Mouse (Mus musculus): ENCODE results near the gene Acot6.

Gene Acot6

GRCm38 (mm10) chr12:84101493-84101845 lies 1.0 kb downstream of the Acot6 start:
- no peak for DNase-seq (ENCODE audit: low read depth, low spot score)

- DNase-seq (ENCODE audit: low read depth, low spot score): no peak
Observed at GRCm38 (mm10) chr12:84107012-84107411, 6.6 kb downstream of the Acot6 start.

GRCm38 (mm10) chr12:84107692-84108091 lies 7.2 kb downstream of the Acot6 start:
- DNase-seq (ENCODE audit: low read depth, low spot score): no peak

- DNase-seq (ENCODE audit: low read depth, low spot score): no peak
Observed at GRCm38 (mm10) chr12:84109924-84110323, 9.5 kb downstream of the Acot6 start.

- DNase-seq (ENCODE audit: low read depth, low spot score): no peak
Observed at GRCm38 (mm10) chr12:84110814-84111213, 10.4 kb downstream of the Acot6 start.

GRCm38 (mm10) chr12:84113676-84114075 lies 13.2 kb downstream of the Acot6 start:
- DNase-seq (ENCODE audit: low read depth, low spot score): no peak

- DNase-seq (ENCODE audit: low read depth, low spot score): peak; percentile 88
Observed at GRCm38 (mm10) chr12:84114153-84114994, 13.9 kb downstream of the Acot6 start, which contains the start of gene Dnal1. TSS of gene Dnal1 (plus strand) at chr12:84114366.

- DNase-seq (ENCODE audit: low read depth, low spot score): no peak
Observed at GRCm38 (mm10) chr12:84119584-84119983, 19.1 kb downstream of the Acot6 start.

GRCm38 (mm10) chr12:84125892-84126291 lies 25.4 kb downstream of the Acot6 start:
- no peak for DNase-seq (ENCODE audit: low read depth, low spot score)

GRCm38 (mm10) chr12:84126899-84127298 lies 26.4 kb downstream of the Acot6 start:
- DNase-seq (ENCODE audit: low read depth, low spot score): no peak

- DNase-seq (ENCODE audit: low read depth, low spot score): no peak
Observed at GRCm38 (mm10) chr12:84128576-84128975, 28.1 kb downstream of the Acot6 start.

GRCm38 (mm10) chr12:84129931-84130330 lies 29.5 kb downstream of the Acot6 start:
- DNase-seq (ENCODE audit: low read depth, low spot score): no peak

- DNase-seq (ENCODE audit: low read depth, low spot score): peak; percentile 18
Observed at GRCm38 (mm10) chr12:84132265-84132664, 31.8 kb downstream of the Acot6 start.

- no peak for DNase-seq (ENCODE audit: low read depth, low spot score)
Observed at GRCm38 (mm10) chr12:84137131-84137530, 36.7 kb downstream of the Acot6 start.

GRCm38 (mm10) chr12:84140135-84140534 lies 39.7 kb downstream of the Acot6 start:
- DNase-seq (ENCODE audit: low read depth, low spot score): no peak

GRCm38 (mm10) chr12:84141271-84141670 lies 40.8 kb downstream of the Acot6 start:
- no peak for DNase-seq (ENCODE audit: low read depth, low spot score)

- DNase-seq (ENCODE audit: low read depth, low spot score): no peak
Observed at GRCm38 (mm10) chr12:84142281-84143050, 42.0 kb downstream of the Acot6 start.

GRCm38 (mm10) chr12:84147954-84148621 lies 47.6 kb downstream of the Acot6 start, which contains the start of gene Pnma1:
TSS of gene Pnma1 (minus strand) at chr12:84148489.
- peak; percentile 60 for DNase-seq (ENCODE audit: low read depth, low spot score)

- no peak for DNase-seq (ENCODE audit: low read depth, low spot score)
Observed at GRCm38 (mm10) chr12:84148622-84149012, 48.2 kb downstream of the Acot6 start.

- no peak for DNase-seq (ENCODE audit: low read depth, low spot score)
Observed at GRCm38 (mm10) chr12:84149971-84150370, 49.5 kb downstream of the Acot6 start.

- no peak for DNase-seq (ENCODE audit: low read depth, low spot score)
Observed at GRCm38 (mm10) chr12:84150976-84151375, 50.5 kb downstream of the Acot6 start.

GRCm38 (mm10) chr12:84151911-84152310 lies 51.5 kb downstream of the Acot6 start:
- no peak for DNase-seq (ENCODE audit: low read depth, low spot score)
